ENCODE assay signal across 12 mouse cellular contexts in the genomic region with DNA sequence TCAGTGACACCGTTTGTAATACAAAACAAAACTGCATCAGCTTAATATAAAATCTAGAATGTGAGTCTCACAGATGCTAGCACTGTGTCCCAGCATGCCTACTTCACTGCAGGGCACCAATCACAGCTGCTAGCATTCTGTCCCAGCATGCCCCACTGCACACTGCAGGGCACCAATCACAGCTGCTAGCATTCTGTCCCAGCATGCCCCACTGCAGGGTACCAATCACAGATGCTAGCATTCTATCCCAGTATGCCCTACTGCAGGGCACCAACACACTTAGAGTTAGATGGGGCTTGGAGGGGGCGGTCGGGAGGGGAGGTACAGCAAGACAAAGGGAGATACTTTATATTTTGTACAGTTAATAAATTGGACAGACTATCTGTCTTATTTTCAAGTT. TPM values are rescaled to one million over a fixed set of nuclear protein-coding genes. Genes with fewer than 3 reads are reported as not detected.
A peak's percentile ranks its signal among the peaks of the same experiment; 100 is the strongest.
DNase-seq lines count a peak whose midpoint lies in the region; ATAC-seq lines count a peak whose summit lies in the region.
"Had no signal": no experiment of that assay in that cellular context is flagged by ENCODE, and none has a peak within 500 bp of the region (broad histone marks: within the 10 kb centered on the region; RNA-seq: fewer than 3 reads in every experiment).

No protein-coding gene starts in this region.

- H3K9me3 ChIP-seq in forebrain, embryonic 15.5 days = no peaks in the 10 kb centered on the region
- H3K9me3 ChIP-seq in midbrain, embryonic 16.5 days (replicated peaks; ENCODE audit: control insufficient read depth, low read length, poor library complexity, severe bottlenecking) = no peaks in the 10 kb centered on the region; the same call in 1 of the 2 replicates
- H3K9me3 ChIP-seq in limb, embryonic 10.5 days (replicated peaks) = no peaks in the 10 kb centered on the region

- intact Hi-C loops in left cerebral cortex, postnatal 4 days (cut with DNase I) = loop anchor here (5.0 kb wide), 1 partner anchor 139 kb away; no protein-coding TSS in a partner anchor

- H3K4me2 ChIP-seq in forebrain, embryonic 15.5 days (replicated peaks) = no peak overlapping the region
- no peak overlapping the region for H3K4me2 ChIP-seq in midbrain, embryonic 16.5 days (ENCODE audit: low read length)
- H3K4me2 ChIP-seq: embryonic facial prominence, embryonic 12.5 days had no signal

- ATAC-seq in forebrain, embryonic 15.5 days (replicated peaks) = peak; percentile 67; the same call in 1 of the 2 replicates
- ATAC-seq in midbrain, embryonic 16.5 days = peak; percentile 78
- ATAC-seq in inflammation-experienced regulatory T-cells, adult 6 months = no peak
- ATAC-seq: activated CD4-positive, CD25-positive, alpha-beta regulatory T cell, adult 4 months; intestine, embryonic 16.5 days had no signal

- H3K27me3 ChIP-seq in forebrain, embryonic 15.5 days = no peaks in the 10 kb centered on the region
- H3K27me3 ChIP-seq in midbrain, embryonic 16.5 days (ENCODE audit: control insufficient read depth, insufficient read depth, low read depth, low read length) = no peaks in the 10 kb centered on the region
- no peaks in the 10 kb centered on the region for H3K27me3 ChIP-seq in limb, embryonic 10.5 days (ENCODE audit: low read depth, poor library complexity, severe bottlenecking)
- H3K27me3 ChIP-seq: embryonic facial prominence, embryonic 12.5 days had no signal

- WGBS in forebrain, embryonic 15.5 days = 65% methylated on average over 3 of the region's 3 CpGs
- 45% methylated on average over 3 of the region's 3 CpGs for WGBS in midbrain, embryonic 16.5 days
- 73% methylated on average over 3 of the region's 3 CpGs for WGBS in limb, embryonic 10.5 days

- peaks cover 3% of the 10 kb centered on the region; the same call in 1 of the 2 replicates for H3K4me1 ChIP-seq in forebrain, embryonic 15.5 days
- H3K4me1 ChIP-seq in midbrain, embryonic 16.5 days (ENCODE audit: control insufficient read depth, insufficient read depth, low read length) = peaks cover 3% of the 10 kb centered on the region; the same call in 1 of the 2 replicates
- H3K4me1 ChIP-seq in limb, embryonic 10.5 days = no peaks in the 10 kb centered on the region
- H3K4me1 ChIP-seq: embryonic facial prominence, embryonic 12.5 days had no signal

- H3K27ac ChIP-seq in forebrain, embryonic 15.5 days (replicated peaks) = no peak overlapping the region
- no peak overlapping the region for H3K27ac ChIP-seq in midbrain, embryonic 16.5 days (ENCODE audit: low read length)
- no peak overlapping the region for H3K27ac ChIP-seq in limb, embryonic 10.5 days
- H3K27ac ChIP-seq: embryonic facial prominence, embryonic 12.5 days; kidney, postnatal 0 days; layer of hippocampus, adult 2 months had no signal

- H3K36me3 ChIP-seq in forebrain, embryonic 15.5 days = no peaks in the 10 kb centered on the region
- no peaks in the 10 kb centered on the region for H3K36me3 ChIP-seq in midbrain, embryonic 16.5 days (ENCODE audit: control insufficient read depth, insufficient read depth, low read length)
- H3K36me3 ChIP-seq in limb, embryonic 10.5 days = no peaks in the 10 kb centered on the region
- H3K36me3 ChIP-seq: embryonic facial prominence, embryonic 12.5 days had no signal

- H3K9ac ChIP-seq in forebrain, embryonic 15.5 days (replicated peaks) = no peak overlapping the region
- no peak overlapping the region for H3K9ac ChIP-seq in midbrain, embryonic 16.5 days (ENCODE audit: low read depth, low read length)
- H3K9ac ChIP-seq: embryonic facial prominence, embryonic 12.5 days had no signal

- H3K4me3 ChIP-seq in forebrain, embryonic 15.5 days = no peak overlapping the region
- H3K4me3 ChIP-seq in midbrain, embryonic 16.5 days (ENCODE audit: low read depth, low read length) = no peak overlapping the region
- no peak overlapping the region for H3K4me3 ChIP-seq in limb, embryonic 10.5 days
- H3K4me3 ChIP-seq: embryonic facial prominence, embryonic 12.5 days; layer of hippocampus, adult 2 months had no signal

- peak; percentile 50 for DNase-seq in left cerebral cortex, postnatal 4 days
- DNase-seq in left cerebral cortex, adult 9 months (ENCODE audit: low spot score in 2 of 2) = no peak
- DNase-seq in ES-CJ7 (ENCODE audit: low read depth, low spot score) = peak; percentile 53
- no peak for DNase-seq in limb, embryonic 10.5 days (ENCODE audit: low spot score)

RNA-seq across cellular contexts. Expression of gene Tnfrsf13b, which starts 35.4 kb away (rescaled TPM):
- 1 to 10 TPM in 1 of 2 experiments, under 1 TPM in 1; 0.70 to 1.1 TPM for total RNA-seq in left cerebral cortex, postnatal 4 days (2021)
- 0.78 and 0.91 TPM in 2 replicates for polyA plus RNA-seq in forebrain, embryonic 15.5 days (2015; fragmentation: Nextera tagmentation; extraction: Ambion mirVana)
- 0.94 and 1.2 TPM in 2 replicates for polyA plus RNA-seq in midbrain, embryonic 16.5 days (2015; fragmentation: Nextera tagmentation; extraction: Ambion mirVana)
- 10 to 100 TPM; 38.1 to 64.0 (median 57.2) TPM for polyA plus RNA-seq in inflammation-experienced regulatory T-cells, adult 6 months (2017; shearing (Covaris generic))
- 0.39 TPM in 2 replicates for polyA plus RNA-seq in limb, embryonic 10.5 days (2016; fragmentation: Nextera tagmentation; extraction: Ambion mirVana)

Comparison
In these comparisons a context has a peak if more than half of its experiments do, and no peak if none do; other contexts are left out.
1. DNase-seq: peak in left cerebral cortex, postnatal 4 days (single experiment) and ES-CJ7 (single experiment); none in left cerebral cortex, adult 9 months (0 of 2) and limb, embryonic 10.5 days (single experiment).
2. RNA of gene Tnfrsf13b, which starts 35.4 kb away (polyA plus RNA-seq): 38.1 to 64.0 TPM in inflammation-experienced regulatory T-cells, adult 6 months; 0.94 to 1.2 TPM in midbrain, embryonic 16.5 days, 0.78 to 0.91 TPM in forebrain, embryonic 15.5 days and 0.39 TPM in limb, embryonic 10.5 days; every median in the first group is over 10 times any median in the second.